Mouse (Mus musculus): ENCODE measurements around the gene Smim6.

Smim6 gene

DNA sequence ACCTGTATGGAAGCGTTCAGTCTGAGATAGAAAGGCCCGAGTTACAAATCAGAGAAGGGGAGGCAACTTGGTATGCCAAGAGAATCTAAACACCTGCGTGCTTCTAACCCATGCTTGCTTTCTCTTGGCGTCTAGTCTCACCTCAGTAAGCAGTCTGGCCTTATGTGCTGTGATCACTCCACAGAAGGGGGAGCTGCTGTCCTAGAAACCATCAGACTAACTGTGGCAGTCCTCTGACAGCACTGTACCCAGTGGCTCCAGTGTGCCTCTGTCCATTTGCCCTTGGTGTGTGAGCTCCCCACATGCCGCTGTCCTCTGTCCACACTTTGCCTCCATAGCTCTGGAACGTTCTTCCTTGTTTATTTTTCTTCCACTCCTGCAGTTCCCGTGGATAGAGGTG, 30.2 kb downstream of the Smim6 start:
- no peak for DNase-seq

DNA sequence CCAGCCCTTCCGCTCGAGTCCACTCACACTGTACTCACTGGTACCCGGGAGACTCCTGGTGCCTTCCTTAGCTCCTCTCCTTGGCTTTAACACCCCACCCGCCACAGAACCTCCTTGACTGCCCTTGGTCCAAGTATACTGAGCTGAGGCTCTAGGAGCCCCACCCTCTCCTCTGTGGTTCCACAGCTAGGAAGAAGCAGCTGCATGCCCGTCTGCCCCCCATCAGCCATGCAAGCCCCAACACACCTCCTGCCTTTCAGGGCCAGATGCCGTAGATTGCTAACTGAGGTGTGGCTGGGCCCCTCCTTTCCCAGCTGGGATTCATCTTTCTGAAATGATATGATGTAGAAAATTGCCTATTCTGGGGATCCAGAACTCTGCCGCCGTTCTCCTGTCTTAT, 33.4 kb downstream of the Smim6 start:
- DNase-seq = no peak

DNA sequence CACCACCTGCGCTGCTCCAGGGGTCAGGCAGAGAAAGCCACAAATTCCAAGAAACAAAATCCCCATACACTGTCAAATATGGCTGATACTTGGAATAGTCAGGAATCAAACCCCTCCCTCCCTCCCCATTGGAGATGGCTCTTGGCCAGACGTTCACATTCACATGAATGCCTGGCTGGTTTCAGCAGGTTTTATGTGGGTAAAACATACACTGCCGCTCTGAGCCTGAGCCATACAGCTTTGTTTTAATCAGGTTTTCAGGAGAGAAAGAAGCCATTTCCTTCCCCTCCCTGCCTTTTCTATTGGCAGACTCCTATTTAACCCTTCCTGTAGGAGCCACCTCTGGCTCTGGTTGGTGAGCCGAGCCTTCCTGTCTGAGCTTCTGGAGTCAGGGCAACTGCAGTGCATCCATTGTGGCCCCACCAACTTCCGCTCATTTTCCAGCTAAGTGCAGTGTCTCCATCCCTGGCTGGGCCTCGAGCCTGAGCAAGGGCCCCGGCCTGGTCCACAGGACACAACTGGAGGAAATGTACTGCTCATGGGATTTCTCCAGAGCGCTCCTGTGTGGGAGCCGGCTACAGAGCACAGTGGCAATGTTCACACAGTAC, 34.5 kb downstream of the Smim6 start:
- DNase-seq = no peak

DNA sequence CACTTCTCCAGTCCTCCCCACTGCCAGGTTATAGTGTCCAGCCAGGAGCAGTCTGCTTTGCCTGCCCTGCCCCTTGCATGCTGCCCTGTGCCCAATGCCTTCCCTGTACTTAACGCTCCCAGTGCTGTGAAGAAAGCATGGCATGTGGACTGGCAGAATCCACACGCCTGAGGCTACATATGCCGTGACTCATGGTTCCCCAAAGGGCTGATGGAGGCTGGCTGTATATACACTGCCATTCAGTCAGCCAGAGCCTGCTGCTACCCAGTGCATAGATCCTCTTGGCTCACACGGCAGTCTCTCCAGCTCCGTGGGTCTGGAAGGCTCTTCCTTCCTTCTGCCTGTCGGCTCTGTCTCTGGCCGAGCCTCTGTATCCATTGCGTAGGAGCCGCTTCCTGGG, 36.5 kb downstream of the Smim6 start:
- DNase-seq = no peak

DNA sequence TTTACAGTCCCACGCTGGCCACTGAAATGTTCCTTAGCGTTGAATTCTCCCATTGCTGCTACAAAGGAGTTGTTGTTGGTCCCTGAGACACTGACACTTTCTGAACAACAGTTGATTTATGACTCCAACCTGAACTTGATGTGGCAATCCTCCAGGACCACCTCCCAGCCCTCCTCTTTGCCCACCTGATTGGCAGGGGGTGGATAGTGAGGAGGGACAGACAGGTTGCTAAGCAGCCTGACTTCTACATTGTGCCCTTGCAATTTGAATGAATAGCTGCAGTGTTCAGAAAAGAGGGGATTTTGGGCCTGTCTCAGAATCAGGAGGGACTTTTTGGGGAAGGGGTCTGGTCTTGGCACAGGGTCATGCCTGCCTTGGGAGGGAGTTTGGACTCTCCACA, 38.9 kb downstream of the Smim6 start:
- DNase-seq = no peak

DNA sequence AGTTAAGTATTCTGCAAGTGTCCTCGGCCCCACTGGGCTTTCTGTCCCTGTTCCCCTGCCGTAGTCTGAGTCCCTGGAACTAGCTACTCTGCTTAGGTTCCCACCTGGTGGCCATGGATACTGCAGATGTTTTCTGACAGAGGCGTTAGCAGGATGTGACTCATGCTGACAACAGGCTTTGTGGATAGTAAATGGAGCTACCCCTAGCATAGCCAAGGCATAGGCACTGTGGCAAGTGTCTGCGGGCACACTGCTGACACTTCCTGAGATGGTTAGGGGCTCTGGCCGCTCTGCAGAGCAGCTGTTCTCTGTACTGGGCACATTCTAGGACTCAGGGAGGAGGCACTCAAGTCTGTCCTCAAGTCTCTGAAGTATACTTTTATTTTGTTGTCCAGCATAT, 42.9 kb downstream of the Smim6 start:
- DNase-seq = no peak

DNA sequence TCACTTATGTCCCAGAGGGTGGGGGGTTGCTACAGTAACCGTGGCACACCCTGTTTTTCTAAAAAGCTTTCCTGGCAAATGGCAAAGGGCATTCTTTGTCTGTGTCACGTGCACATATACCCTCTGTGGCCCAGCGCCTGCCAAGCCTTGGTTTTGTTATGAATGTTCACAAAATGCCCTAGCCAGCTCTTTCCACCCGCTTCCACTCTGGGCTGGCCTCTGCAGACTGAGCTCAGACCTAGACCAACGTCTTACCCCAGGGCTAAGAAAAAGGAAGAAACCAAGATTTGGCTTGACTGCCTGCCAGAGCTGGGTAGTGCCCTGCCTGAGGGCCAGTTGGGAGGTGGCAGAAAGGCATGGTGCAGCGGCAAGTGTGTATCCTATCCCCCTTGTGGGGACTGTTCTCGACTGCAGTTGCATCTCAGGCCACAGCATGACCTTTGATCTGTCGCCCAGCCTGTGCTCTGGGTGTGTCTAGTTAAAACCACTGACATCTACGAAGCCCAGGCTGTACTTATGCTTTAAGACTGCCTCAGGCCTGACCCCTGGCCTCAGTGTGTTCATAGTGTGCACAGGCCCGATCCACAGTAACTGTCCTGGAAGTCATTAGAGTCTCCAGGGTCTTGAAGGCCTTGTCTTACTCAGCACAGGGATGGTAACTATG, 43.5 kb downstream of the Smim6 start:
- DNase-seq = no peak

DNA sequence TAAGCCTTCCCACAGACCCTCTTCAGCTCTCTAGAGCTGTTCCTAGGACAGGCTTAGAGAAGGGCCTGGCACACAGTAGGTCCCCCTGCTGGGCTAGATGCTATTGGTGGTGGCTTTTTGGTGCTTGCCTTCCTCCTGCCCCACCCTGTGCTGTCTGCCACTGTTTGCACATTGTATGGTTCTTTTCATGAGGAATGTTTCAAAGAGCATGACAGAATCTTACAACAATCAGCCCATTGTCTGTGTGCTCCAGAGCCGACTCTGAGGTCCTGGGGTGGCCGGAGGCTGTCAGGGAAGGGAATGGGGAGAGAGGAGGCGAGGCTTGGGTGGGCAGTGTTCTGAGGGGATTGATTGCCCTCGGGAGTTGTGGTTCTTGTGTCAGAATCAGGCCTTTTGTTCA, 44.6 kb downstream of the Smim6 start:
- DNase-seq = no peak

DNA sequence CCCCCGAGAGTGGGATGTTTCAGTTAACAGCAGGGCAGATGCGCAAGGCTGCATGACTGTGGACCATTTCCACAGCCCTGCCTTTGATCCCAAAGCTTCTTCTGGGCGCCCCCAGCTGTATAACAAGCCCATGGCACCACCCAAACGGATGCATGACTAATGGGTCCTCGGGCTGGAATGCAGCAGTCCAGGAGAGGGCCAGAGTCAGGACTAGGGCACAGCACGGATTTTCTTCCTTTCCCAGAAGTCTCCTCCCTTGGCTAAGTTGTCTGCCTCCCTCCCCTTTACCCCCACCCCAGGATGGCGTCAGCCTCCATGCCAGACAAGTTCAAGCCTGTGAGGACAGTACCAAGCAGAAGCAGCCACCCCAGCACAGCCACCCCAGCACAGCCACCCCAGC, 46.2 kb downstream of the Smim6 start:
- no peak for DNase-seq

DNA sequence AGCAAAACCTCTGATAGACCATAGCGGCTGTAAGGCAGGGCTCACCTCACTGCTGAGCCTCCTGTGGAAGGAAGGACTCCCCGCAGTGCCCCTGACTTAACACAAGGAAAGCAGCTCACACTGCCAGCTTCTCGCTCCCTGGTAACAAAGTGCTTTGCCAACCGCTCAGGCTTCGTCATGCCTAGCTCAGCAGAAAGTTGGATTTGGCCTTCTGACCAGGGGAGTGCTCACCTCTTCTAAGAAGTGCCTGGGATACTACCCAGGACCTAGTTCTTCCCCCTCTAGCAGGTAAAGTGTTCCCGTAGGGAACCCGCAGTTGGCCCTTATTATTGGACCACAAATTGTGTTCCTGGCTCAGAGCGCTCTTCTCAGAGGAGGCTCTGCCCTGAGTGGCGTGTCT, 47.2 kb downstream of the Smim6 start:
- DNase-seq = no peak

DNA sequence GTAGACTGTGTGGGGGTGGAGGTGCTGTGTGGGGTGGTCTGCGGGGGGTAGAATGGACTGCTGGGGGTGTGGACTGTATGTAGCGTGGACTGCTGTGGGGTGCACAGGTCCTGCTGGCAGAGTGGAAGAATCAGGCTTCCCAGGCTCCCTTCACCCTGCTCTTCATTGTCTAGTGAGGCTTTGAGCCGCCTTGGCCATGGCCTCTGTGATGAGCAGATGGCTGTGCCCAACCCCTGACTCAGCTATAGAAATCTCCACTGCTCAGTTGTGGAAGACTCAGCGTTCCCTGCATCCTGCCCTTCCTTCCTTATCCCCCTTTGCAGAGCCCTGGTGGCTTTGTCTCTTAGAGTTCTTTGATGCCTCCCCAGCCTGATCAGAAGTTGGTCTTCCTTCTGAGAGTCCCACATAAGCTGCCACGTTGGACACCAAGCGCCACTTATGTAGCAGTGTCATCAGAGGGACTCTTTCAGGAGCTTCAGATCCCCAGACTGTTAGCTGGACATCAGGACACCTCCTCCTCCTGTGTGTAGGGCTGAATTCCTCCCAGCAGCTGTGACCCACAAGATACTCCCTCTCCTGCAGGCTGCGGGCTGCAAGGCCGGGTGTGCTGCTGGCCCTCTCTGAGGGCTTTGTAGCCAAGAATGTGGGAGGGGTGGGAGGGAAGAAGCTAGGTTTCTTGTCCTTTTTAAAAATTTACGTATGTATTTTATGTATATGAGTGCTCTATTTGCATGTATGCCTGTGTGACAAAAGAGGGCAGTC, 51.0 kb downstream of the Smim6 start:
- DNase-seq = no peak
